Mouse (Mus musculus): ENCODE data around the gene Fkbp4. TPM values are rescaled to one million over a fixed set of nuclear protein-coding genes. Genes with fewer than 3 reads are reported as not detected.
A peak's percentile ranks its signal among the peaks of the same experiment; 100 is the strongest.

Gene Fkbp4
- polyA plus RNA-seq, 1 experiment from 2014 or later: 245 TPM

- Histone ChIP-seq H3K4me2 (peak overlapping the region; percentile 85), H3K9me3 (replicated peaks) (no peaks in the 10 kb centered on the region), H3K4me3 (peak overlapping the region; percentile 91), H3K27ac (no peak overlapping the region), H3K4me1 (replicated peaks) (peaks cover 54% of the 10 kb centered on the region), H3K27me3 (no peaks in the 10 kb centered on the region), H3K36me3 (peaks cover 40% of the 10 kb centered on the region), H3K9ac (no peak overlapping the region)
- no peak for ATAC-seq (replicated peaks; ENCODE audit: insufficient number of reproducible peaks, insufficient read depth, low FRiP score, low read depth)
- WGBS: 81% methylated on average over 8 of the region's 8 CpGs
Measured at GRCm38 (mm10) chr6:128436356-128437005, 2.0 kb downstream of the Fkbp4 start.

- 0 out of 2 replicates have a peak overlapping the region, but pooled peaks have one; percentile 9 for H3K4me2 ChIP-seq
- H3K9me3 ChIP-seq (replicated peaks): no peaks in the 10 kb centered on the region
- H3K4me3 ChIP-seq: no peak overlapping the region
- 15% methylated on average over 5 of the region's 5 CpGs for WGBS
- H3K9ac ChIP-seq: no peak overlapping the region
- peaks cover 54% of the 10 kb centered on the region for H3K4me1 ChIP-seq (replicated peaks)
- H3K27me3 ChIP-seq: no peaks in the 10 kb centered on the region
- H3K27ac ChIP-seq: peak overlapping the region; percentile 79
- ATAC-seq (replicated peaks; ENCODE audit: insufficient number of reproducible peaks, insufficient read depth, low FRiP score, low read depth): no peak; the same call in 1 of the 2 replicates
- H3K36me3 ChIP-seq: peaks cover 48% of the 10 kb centered on the region
Measured at GRCm38 (mm10) chr6:128435474-128435873, 3.0 kb downstream of the Fkbp4 start.

- no peak overlapping the region for H3K27ac ChIP-seq
- peaks cover 63% of the 10 kb centered on the region for H3K36me3 ChIP-seq
- H3K9ac ChIP-seq: no peak overlapping the region
- ATAC-seq (replicated peaks; ENCODE audit: insufficient number of reproducible peaks, insufficient read depth, low FRiP score, low read depth): no peak
- no peaks in the 10 kb centered on the region for H3K9me3 ChIP-seq (replicated peaks)
- WGBS: 91% methylated on average over 13 of the region's 13 CpGs
- no peak overlapping the region for H3K4me2 ChIP-seq
- no peaks in the 10 kb centered on the region for H3K27me3 ChIP-seq
- H3K4me3 ChIP-seq: no peak overlapping the region
- peaks cover 51% of the 10 kb centered on the region for H3K4me1 ChIP-seq (replicated peaks)
Measured at GRCm38 (mm10) chr6:128433566-128433965, 4.9 kb downstream of the Fkbp4 start.

GRCm38 (mm10) chr6:128432356-128432915 lies 6.0 kb downstream of the Fkbp4 start:
- Histone ChIP-seq H3K27me3 (no peaks in the 10 kb centered on the region), H3K9ac (no peak overlapping the region), H3K36me3 (peaks cover 70% of the 10 kb centered on the region), H3K4me1 (replicated peaks) (peaks cover 51% of the 10 kb centered on the region), H3K27ac (no peak overlapping the region), H3K9me3 (replicated peaks) (no peaks in the 10 kb centered on the region), H3K4me3 (no peak overlapping the region), H3K4me2 (no peak overlapping the region)
- WGBS: 54% methylated on average over 13 of the region's 13 CpGs
- no peak for ATAC-seq (replicated peaks; ENCODE audit: insufficient number of reproducible peaks, insufficient read depth, low FRiP score, low read depth)

- Histone ChIP-seq H3K4me2 (no peak overlapping the region), H3K4me1 (replicated peaks) (peaks cover 29% of the 10 kb centered on the region), H3K27ac (no peak overlapping the region), H3K4me3 (no peak overlapping the region), H3K27me3 (no peaks in the 10 kb centered on the region), H3K9ac (no peak overlapping the region), H3K36me3 (peaks cover 64% of the 10 kb centered on the region), H3K9me3 (replicated peaks) (no peaks in the 10 kb centered on the region)
- ATAC-seq (replicated peaks; ENCODE audit: insufficient number of reproducible peaks, insufficient read depth, low FRiP score, low read depth): no peak
- WGBS: 76% methylated on average over 6 of the region's 6 CpGs
Measured at GRCm38 (mm10) chr6:128429826-128430225, 8.7 kb downstream of the Fkbp4 start.

GRCm38 (mm10) chr6:128429300-128429699 lies 9.2 kb downstream of the Fkbp4 start:
- H3K36me3 ChIP-seq: peaks cover 59% of the 10 kb centered on the region
- H3K4me2 ChIP-seq: no peak overlapping the region
- H3K27ac ChIP-seq: no peak overlapping the region
- 96% methylated on average over 2 of the region's 2 CpGs for WGBS
- H3K4me3 ChIP-seq: no peak overlapping the region
- H3K4me1 ChIP-seq (replicated peaks): peaks cover 24% of the 10 kb centered on the region
- no peak for ATAC-seq (replicated peaks; ENCODE audit: insufficient number of reproducible peaks, insufficient read depth, low FRiP score, low read depth)
- H3K9me3 ChIP-seq (replicated peaks): no peaks in the 10 kb centered on the region
- H3K27me3 ChIP-seq: no peaks in the 10 kb centered on the region
- H3K9ac ChIP-seq: no peak overlapping the region

GRCm38 (mm10) chr6:128427571-128427970 lies 10.9 kb downstream of the Fkbp4 start:
- ATAC-seq (replicated peaks; ENCODE audit: insufficient number of reproducible peaks, insufficient read depth, low FRiP score, low read depth): no peak
- no peaks in the 10 kb centered on the region for H3K9me3 ChIP-seq (replicated peaks)
- peaks cover 17% of the 10 kb centered on the region for H3K4me1 ChIP-seq (replicated peaks)
- H3K27me3 ChIP-seq: no peaks in the 10 kb centered on the region
- 86% methylated on average over 5 of the region's 5 CpGs for WGBS
- H3K36me3 ChIP-seq: peaks cover 41% of the 10 kb centered on the region
- no peak overlapping the region for H3K27ac ChIP-seq
- no peak overlapping the region for H3K9ac ChIP-seq
- no peak overlapping the region for H3K4me3 ChIP-seq
- no peak overlapping the region for H3K4me2 ChIP-seq

GRCm38 (mm10) chr6:128425046-128425445 lies 13.4 kb downstream of the Fkbp4 start:
- Histone ChIP-seq H3K27ac (peak overlapping the region; percentile 94), H3K4me3 (peak overlapping the region; percentile 69), H3K4me2 (peak overlapping the region; percentile 75), H3K36me3 (peaks cover 18% of the 10 kb centered on the region), H3K27me3 (no peaks in the 10 kb centered on the region), H3K9me3 (replicated peaks) (no peaks in the 10 kb centered on the region), H3K9ac (peak overlapping the region; percentile 73; the same call in 1 of the 2 replicates), H3K4me1 (replicated peaks) (peaks cover 10% of the 10 kb centered on the region)
- no peak for ATAC-seq (replicated peaks; ENCODE audit: insufficient number of reproducible peaks, insufficient read depth, low FRiP score, low read depth)
- 23% methylated on average over 9 of the region's 9 CpGs for WGBS

GRCm38 (mm10) chr6:128424269-128425019 lies 14.0 kb downstream of the Fkbp4 start, which contains the start of gene Itfg2:
TSS of gene Itfg2 (minus strand) at chr6:128424931.
- peaks cover 7% of the 10 kb centered on the region for H3K4me1 ChIP-seq (replicated peaks)
- H3K36me3 ChIP-seq: peaks cover 12% of the 10 kb centered on the region; the same call in 1 of the 2 replicates
- H3K9me3 ChIP-seq (replicated peaks): no peaks in the 10 kb centered on the region
- 0% methylated on average over 42 of the region's 42 CpGs for WGBS
- no peaks in the 10 kb centered on the region for H3K27me3 ChIP-seq
- ATAC-seq (replicated peaks; ENCODE audit: insufficient number of reproducible peaks, insufficient read depth, low FRiP score, low read depth): peak; percentile 94
- H3K27ac ChIP-seq: peak within 1 kb of the TSS; percentile 94
- H3K9ac ChIP-seq: peak within 1 kb of the TSS; percentile 73
- peak within 1 kb of the TSS; percentile 75 for H3K4me2 ChIP-seq
- H3K4me3 ChIP-seq: peak within 1 kb of the TSS; percentile 69

- peak overlapping the region; percentile 75 for H3K4me2 ChIP-seq
- H3K9me3 ChIP-seq (replicated peaks): no peaks in the 10 kb centered on the region
- peak overlapping the region; percentile 69 for H3K4me3 ChIP-seq
- H3K27ac ChIP-seq: peak overlapping the region; percentile 94
- peaks cover 7% of the 10 kb centered on the region for H3K4me1 ChIP-seq (replicated peaks)
- peaks cover 6% of the 10 kb centered on the region; the same call in 1 of the 2 replicates for H3K36me3 ChIP-seq
- peak overlapping the region; percentile 65 for H3K9ac ChIP-seq
- H3K27me3 ChIP-seq: no peaks in the 10 kb centered on the region
- 0 out of 2 replicates have a peak, but pooled peaks have one; percentile 1 for ATAC-seq (replicated peaks; ENCODE audit: insufficient number of reproducible peaks, insufficient read depth, low FRiP score, low read depth)
- WGBS: 43% methylated on average over 15 of the region's 16 CpGs
Measured at GRCm38 (mm10) chr6:128423496-128424268, 14.8 kb downstream of the Fkbp4 start.

- no peak for ATAC-seq (replicated peaks; ENCODE audit: insufficient number of reproducible peaks, insufficient read depth, low FRiP score, low read depth)
- 84% methylated on average over 3 of the region's 3 CpGs for WGBS
Measured at GRCm38 (mm10) chr6:128421480-128421879, 17.0 kb downstream of the Fkbp4 start.

More at GRCm38 (mm10) chr6:128421480-128421879, 17.0 kb downstream of the Fkbp4 start:
- H3K4me2 ChIP-seq: no peak overlapping the region
- no peak overlapping the region for H3K4me3 ChIP-seq
- peaks cover 7% of the 10 kb centered on the region for H3K4me1 ChIP-seq (replicated peaks)
- H3K9ac ChIP-seq: no peak overlapping the region
- 0 out of 2 replicates have a peak overlapping the region, but pooled peaks have one; percentile 2 for H3K27ac ChIP-seq
- H3K9me3 ChIP-seq (replicated peaks): no peaks in the 10 kb centered on the region
- no peaks in the 10 kb centered on the region for H3K27me3 ChIP-seq
- H3K36me3 ChIP-seq: no peaks in the 10 kb centered on the region
